Mouse (Mus musculus) brain, embryonic 18.5 days (tissue): ENCODE results near the gene Znrf4.
"Not testable (repeated sequence)": the region's sequence is repeated elsewhere in the genome, so short reads cannot be mapped to it uniquely, and the experiment has no call there.

Source experiments
- DNase-seq: peaks from one replicate; pipeline ENCODE4 v3.0.0-alpha.2; 2012; ENCODE audit warnings: low read depth, low spot score

Gene Znrf4

GRCm38 (mm10) chr17:56536192-56536591 is 24.0 kb upstream of the Znrf4 start:
- DNase-seq = no peak

GRCm38 (mm10) chr17:56524943-56525342 is 12.7 kb upstream of the Znrf4 start:
- DNase-seq = no peak

- no peak for DNase-seq
These were observed 10.5 kb upstream of the Znrf4 start for GRCm38 (mm10) chr17:56522744-56523143.

GRCm38 (mm10) chr17:56515690-56516410 is 3.6 kb upstream of the Znrf4 start:
- DNase-seq = peak; percentile 45

GRCm38 (mm10) chr17:56514916-56515315 is 2.7 kb upstream of the Znrf4 start:
- no peak for DNase-seq

- DNase-seq = no peak
These were observed 2.1 kb upstream of the Znrf4 start for GRCm38 (mm10) chr17:56514330-56514729.

GRCm38 (mm10) chr17:56511707-56512090 is 532 bp downstream of the Znrf4 start:
- DNase-seq = no peak

GRCm38 (mm10) chr17:56510970-56511706 is 1.1 kb downstream of the Znrf4 start:
- no peak for DNase-seq

- no peak for DNase-seq
These were observed 1.7 kb downstream of the Znrf4 start for GRCm38 (mm10) chr17:56510473-56510969.

GRCm38 (mm10) chr17:56509707-56510472 is 2.3 kb downstream of the Znrf4 start:
- DNase-seq = peak; percentile 81

GRCm38 (mm10) chr17:56509021-56509640 is 3.1 kb downstream of the Znrf4 start:
- DNase-seq = no peak

GRCm38 (mm10) chr17:56507161-56508068 is 4.8 kb downstream of the Znrf4 start:
- DNase-seq = peak; percentile 96

- DNase-seq = no peak
These were observed 5.7 kb downstream of the Znrf4 start for GRCm38 (mm10) chr17:56506417-56507065.

- DNase-seq = no peak
These were observed 6.8 kb downstream of the Znrf4 start for GRCm38 (mm10) chr17:56505401-56505800.

- DNase-seq = peak; percentile 68
These were observed 9.7 kb downstream of the Znrf4 start for GRCm38 (mm10) chr17:56502526-56502925.

GRCm38 (mm10) chr17:56501635-56502400 is 10.4 kb downstream of the Znrf4 start:
- not testable (repeated sequence) for DNase-seq

- DNase-seq = no peak
These were observed 13.0 kb downstream of the Znrf4 start for GRCm38 (mm10) chr17:56499229-56499628.

- no peak for DNase-seq
These were observed 17.8 kb downstream of the Znrf4 start for GRCm38 (mm10) chr17:56494480-56494879.

- DNase-seq = no peak
These were observed 18.4 kb downstream of the Znrf4 start for GRCm38 (mm10) chr17:56493841-56494240.
